Mouse (Mus musculus): ENCODE measurements around the gene Scgb2b20. TPM values are rescaled to one million over a fixed set of nuclear protein-coding genes. Genes with fewer than 3 reads are reported as not detected.
"Not testable (repeated sequence)": the region's sequence is repeated elsewhere in the genome, so short reads cannot be mapped to it uniquely, and the experiment has no call there.

Gene Scgb2b20
- not detected in 2 replicates for polyA plus RNA-seq (2015; fragmentation: Nextera tagmentation; extraction: Ambion mirVana)

DNA sequence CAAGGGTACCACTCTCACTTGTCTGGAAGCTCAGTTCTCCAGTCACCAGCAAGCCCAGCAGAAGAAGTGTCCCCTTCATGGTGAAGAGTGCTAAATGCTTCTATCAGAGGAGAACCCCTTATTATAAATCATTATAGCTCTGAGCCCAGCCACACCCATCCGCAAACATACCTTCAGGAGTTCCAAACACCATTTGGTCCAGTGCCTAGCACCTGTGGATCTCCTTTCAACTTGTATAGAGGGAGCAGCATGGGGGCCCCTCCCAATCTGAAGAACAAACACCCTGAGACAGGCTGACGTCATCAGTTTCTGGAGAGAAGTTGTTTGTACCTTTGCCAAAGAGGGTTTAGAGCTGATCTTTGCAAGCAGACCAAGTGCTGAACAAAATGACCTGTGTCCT, at the start of gene Scgb2b20:
Scgb2b20 (minus strand) TSS at position 101 of the 400 bp plus-strand sequence.
- not testable (repeated sequence) for DNase-seq (ENCODE audit: low spot score)

- not testable (repeated sequence) for DNase-seq (ENCODE audit: low spot score)
Measured at GRCm38 (mm10) chr7:33409681-33410080, 43.6 kb upstream of the Scgb2b20 start.

DNA sequence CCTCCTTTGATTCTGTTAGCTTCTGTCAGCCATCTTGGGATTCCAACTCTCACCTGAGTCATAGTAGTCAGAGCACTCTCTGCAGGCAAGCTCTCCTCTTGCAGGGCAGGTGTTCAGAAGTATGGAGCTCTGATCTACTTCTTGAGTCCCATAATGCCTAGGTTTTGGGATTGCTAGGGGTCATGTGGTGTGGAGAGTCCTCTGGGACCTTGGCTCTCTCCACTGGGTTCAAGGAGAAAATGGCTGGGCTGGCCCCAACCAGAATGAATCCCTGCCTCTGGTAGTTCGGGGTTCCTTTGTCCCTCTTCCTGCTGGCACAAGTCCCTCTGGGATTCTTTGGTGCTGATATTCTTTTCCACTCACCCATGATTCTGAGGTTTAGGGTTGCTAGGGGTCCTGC, 35.5 kb upstream of the Scgb2b20 start:
- no peak for DNase-seq (ENCODE audit: low spot score)

- not testable (repeated sequence) for DNase-seq (ENCODE audit: low spot score)
Measured at GRCm38 (mm10) chr7:33399749-33400148, 33.6 kb upstream of the Scgb2b20 start.

- not testable (repeated sequence) for DNase-seq (ENCODE audit: low spot score)
Measured at GRCm38 (mm10) chr7:33372934-33373333, 6.8 kb upstream of the Scgb2b20 start, which contains the start of gene Scgb1b20. Gene Scgb1b20, plus strand, starts transcription at chr7:33373234.

Other genes starting within 250 kb of the Scgb2b20 start
- not detected in 2 replicates for gene Scgb2b18, start 192.5 kb downstream of the Scgb2b20 start, polyA plus RNA-seq (2015; fragmentation: Nextera tagmentation; extraction: Ambion mirVana)
- gene Scgb1b18, start 180.8 kb downstream of the Scgb2b20 start, polyA plus RNA-seq (2015; fragmentation: Nextera tagmentation; extraction: Ambion mirVana), result not detected in 2 replicates
- not detected in 2 replicates for gene Scgb2b19, start 86.0 kb downstream of the Scgb2b20 start, polyA plus RNA-seq (2015; fragmentation: Nextera tagmentation; extraction: Ambion mirVana)
- gene Scgb1b19, start 79.0 kb downstream of the Scgb2b20 start, polyA plus RNA-seq (2015; fragmentation: Nextera tagmentation; extraction: Ambion mirVana), result not detected in 2 replicates
- gene Scgb1b20, start 6.9 kb upstream of the Scgb2b20 start, polyA plus RNA-seq (2015; fragmentation: Nextera tagmentation; extraction: Ambion mirVana), result not detected in 2 replicates
- gene Scgb2b21, start 154.1 kb upstream of the Scgb2b20 start, polyA plus RNA-seq (2015; fragmentation: Nextera tagmentation; extraction: Ambion mirVana), result not detected in 2 replicates